Mouse (Mus musculus): Measurements from ENCODE around the gene Slc5a12. TPM values are rescaled to one million over a fixed set of nuclear protein-coding genes. Genes with fewer than 3 reads are reported as not detected.
A peak's percentile ranks its signal among the peaks of the same experiment; 100 is the strongest.

Gene Slc5a12
- not detected in 2 replicates for polyA plus RNA-seq (2015; fragmentation: Nextera tagmentation; extraction: Ambion mirVana)

DNA sequence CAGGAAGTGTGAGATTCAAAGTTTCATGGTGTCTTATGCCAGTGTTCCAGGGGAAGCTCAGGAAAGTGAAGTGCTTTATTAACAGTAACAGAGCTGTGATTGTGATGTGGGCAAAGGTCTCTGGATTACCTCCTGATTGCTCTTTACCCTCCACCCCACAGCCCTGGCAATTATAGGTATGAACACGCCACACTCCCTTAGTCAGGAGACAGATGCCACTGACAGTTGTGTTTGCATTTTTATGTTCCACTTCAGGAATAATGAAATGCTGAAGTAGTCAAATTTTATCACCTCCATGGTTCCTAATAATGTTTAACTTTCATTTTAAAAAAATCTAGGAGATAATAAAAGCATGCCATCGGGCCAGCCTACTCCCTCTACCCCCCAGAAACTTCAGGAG, at the start of gene Slc5a12:
TSS of gene Slc5a12 (plus strand) at position 367 of the 400 bp plus-strand sequence.
- no peak within 1 kb of the TSS for H3K4me2 ChIP-seq (ENCODE audit: low read length)

DNA sequence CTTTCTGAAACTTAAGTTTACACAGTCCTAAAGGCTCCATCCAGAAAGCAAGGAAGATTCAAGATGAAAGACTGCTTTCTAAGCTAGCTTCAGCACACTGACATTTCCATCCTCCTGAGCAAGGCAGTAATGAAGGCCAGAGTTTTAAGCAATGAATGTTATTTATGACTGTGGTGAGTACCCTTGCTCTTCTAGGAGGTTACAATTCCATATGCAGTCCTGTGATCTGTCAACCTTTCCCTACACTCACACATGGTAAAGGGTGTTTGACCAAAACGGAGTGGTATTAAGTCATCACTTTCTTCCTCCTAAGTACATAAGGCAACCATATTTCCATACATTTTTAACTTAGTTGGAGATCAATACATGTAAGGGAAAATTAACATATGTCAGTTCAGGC, 41.0 kb upstream of the Slc5a12 start:
- Histone ChIP-seq H3K27ac (ENCODE audit: low read length) (no peak overlapping the region), H3K9ac (replicated peaks; ENCODE audit: low read depth, low read length) (no peak overlapping the region), H3K4me3 (replicated peaks; ENCODE audit: low read length) (no peak overlapping the region), H3K4me2 (ENCODE audit: low read length) (no peak overlapping the region), H3K27me3 (replicated peaks; ENCODE audit: control insufficient read depth, insufficient read depth, low read length) (no peaks in the 10 kb centered on the region), H3K36me3 (ENCODE audit: control insufficient read depth, insufficient read depth) (no peaks in the 10 kb centered on the region), H3K9me3 (ENCODE audit: control insufficient read depth, low read length) (no peaks in the 10 kb centered on the region), H3K4me1 (replicated peaks; ENCODE audit: control insufficient read depth, insufficient read depth, low read length) (no peaks in the 10 kb centered on the region)
- 91% methylated on average over 1 of the region's 1 CpGs for WGBS
- no peak for ATAC-seq

More for the DNA sequence above, at the start of gene Slc5a12:
- no peak for ATAC-seq
- no peaks in the 10 kb centered on the region for H3K36me3 ChIP-seq (ENCODE audit: control insufficient read depth, insufficient read depth)
- H3K9ac ChIP-seq (replicated peaks; ENCODE audit: low read depth, low read length) = no peak within 1 kb of the TSS
- H3K4me1 ChIP-seq (replicated peaks; ENCODE audit: control insufficient read depth, insufficient read depth, low read length) = no peaks in the 10 kb centered on the region
- no peaks in the 10 kb centered on the region for H3K27me3 ChIP-seq (replicated peaks; ENCODE audit: control insufficient read depth, insufficient read depth, low read length)
- no peak within 1 kb of the TSS for H3K4me3 ChIP-seq (replicated peaks; ENCODE audit: low read length)
- no peak within 1 kb of the TSS for H3K27ac ChIP-seq (ENCODE audit: low read length)
- no peaks in the 10 kb centered on the region for H3K9me3 ChIP-seq (ENCODE audit: control insufficient read depth, low read length)
- 78% methylated on average over 2 of the region's 2 CpGs for WGBS

DNA sequence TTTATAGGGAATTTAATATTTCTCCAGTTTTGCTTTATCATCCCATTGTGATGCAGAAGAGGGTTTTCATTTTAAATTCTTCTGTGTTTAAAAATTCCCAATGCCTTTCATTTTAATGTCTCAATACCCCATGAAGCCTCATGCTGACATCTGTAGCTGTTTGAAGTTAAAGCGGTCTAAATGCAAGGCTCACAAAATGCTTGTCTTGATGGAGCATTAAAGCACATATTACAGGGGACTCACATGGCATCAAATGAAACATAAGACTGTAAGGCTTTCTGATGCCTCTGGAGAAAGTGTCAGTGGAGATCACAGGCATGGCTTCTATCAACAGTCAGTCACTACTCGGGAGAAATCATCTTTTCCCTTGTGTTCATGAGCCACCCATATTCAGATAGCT, 34.5 kb upstream of the Slc5a12 start:
- Histone ChIP-seq H3K4me1 (replicated peaks; ENCODE audit: control insufficient read depth, insufficient read depth, low read length) (no peaks in the 10 kb centered on the region), H3K27ac (ENCODE audit: low read length) (no peak overlapping the region), H3K9ac (replicated peaks; ENCODE audit: low read depth, low read length) (no peak overlapping the region), H3K27me3 (replicated peaks; ENCODE audit: control insufficient read depth, insufficient read depth, low read length) (no peaks in the 10 kb centered on the region), H3K4me2 (ENCODE audit: low read length) (no peak overlapping the region), H3K9me3 (ENCODE audit: control insufficient read depth, low read length) (no peaks in the 10 kb centered on the region), H3K4me3 (replicated peaks; ENCODE audit: low read length) (no peak overlapping the region), H3K36me3 (ENCODE audit: control insufficient read depth, insufficient read depth) (no peaks in the 10 kb centered on the region)
- no peak for ATAC-seq
- WGBS = 79% methylated on average over 2 of the region's 2 CpGs

DNA sequence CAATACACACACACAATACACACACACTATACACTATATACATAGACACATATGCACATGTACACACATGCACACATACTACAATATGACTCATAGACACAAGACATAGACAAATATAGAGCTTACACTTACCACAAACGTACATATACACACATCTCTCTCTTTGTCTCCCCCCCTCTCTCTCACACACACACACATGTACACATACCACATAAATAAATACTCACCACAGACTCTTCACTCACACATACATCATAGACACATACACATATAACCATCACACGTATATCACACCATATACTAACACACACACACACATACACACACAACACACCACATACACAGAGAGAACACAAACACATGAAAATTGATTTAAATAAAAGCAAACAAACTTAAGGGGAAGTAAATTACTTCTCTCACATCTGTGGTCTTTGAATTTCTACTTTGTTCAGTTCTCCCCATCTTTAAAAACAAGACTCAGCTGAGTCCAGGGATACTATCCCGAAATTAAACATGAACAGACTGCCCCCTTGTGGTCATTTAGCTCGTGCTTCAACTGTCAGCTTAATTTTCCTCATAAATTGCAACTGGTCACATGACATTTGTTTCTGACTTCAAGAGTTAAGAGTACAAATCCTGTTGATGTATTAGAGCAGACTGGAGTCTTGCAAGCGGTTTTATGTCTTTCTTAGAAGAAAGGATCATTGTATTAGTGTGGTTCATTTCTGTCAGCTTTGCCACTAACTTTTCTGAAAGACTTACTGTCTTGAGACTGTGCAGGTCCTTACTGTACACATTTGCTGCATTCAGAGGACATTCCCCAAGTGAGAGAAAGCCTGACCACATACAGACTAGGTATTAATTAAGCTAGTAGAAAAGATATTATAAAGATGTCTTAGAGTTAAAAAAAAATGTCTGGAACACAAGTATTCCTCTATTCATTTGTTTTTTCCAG, 32.1 kb upstream of the Slc5a12 start:
- H3K36me3 ChIP-seq (ENCODE audit: control insufficient read depth, insufficient read depth) = no peaks in the 10 kb centered on the region
- H3K27me3 ChIP-seq (replicated peaks; ENCODE audit: control insufficient read depth, insufficient read depth, low read length) = no peaks in the 10 kb centered on the region
- WGBS = 38% methylated on average over 5 of the region's 5 CpGs
- H3K9me3 ChIP-seq (ENCODE audit: control insufficient read depth, low read length) = no peaks in the 10 kb centered on the region
- no peak overlapping the region for H3K27ac ChIP-seq (ENCODE audit: low read length)
- no peak overlapping the region for H3K9ac ChIP-seq (replicated peaks; ENCODE audit: low read depth, low read length)
- ATAC-seq = peak; percentile 91
- H3K4me2 ChIP-seq (ENCODE audit: low read length) = no peak overlapping the region
- no peak overlapping the region for H3K4me3 ChIP-seq (replicated peaks; ENCODE audit: low read length)
- H3K4me1 ChIP-seq (replicated peaks; ENCODE audit: control insufficient read depth, insufficient read depth, low read length) = no peaks in the 10 kb centered on the region

DNA sequence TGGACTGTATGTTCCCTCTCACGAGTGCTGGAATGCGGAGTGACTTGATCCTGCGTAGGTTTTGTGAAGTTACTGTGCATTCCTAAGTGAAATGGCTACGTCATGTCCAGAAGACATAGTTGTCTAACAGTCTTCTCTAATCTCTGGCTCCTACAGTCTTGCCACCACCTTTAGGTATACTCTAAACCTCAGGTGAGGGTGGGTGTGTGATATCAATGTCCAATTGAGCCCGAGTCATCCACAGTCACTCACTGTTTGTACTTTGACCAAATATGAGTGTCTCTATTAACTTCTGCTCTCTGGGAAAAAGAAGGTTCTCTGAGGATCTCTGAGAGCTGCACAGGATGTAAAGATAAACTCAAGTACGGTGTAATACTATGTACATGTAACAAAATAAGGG, 10.4 kb upstream of the Slc5a12 start:
- WGBS = 91% methylated on average over 6 of the region's 6 CpGs
- H3K4me2 ChIP-seq (ENCODE audit: low read length) = no peak overlapping the region
- no peak overlapping the region for H3K9ac ChIP-seq (replicated peaks; ENCODE audit: low read depth, low read length)
- no peak overlapping the region for H3K27ac ChIP-seq (ENCODE audit: low read length)
- H3K4me1 ChIP-seq (replicated peaks; ENCODE audit: control insufficient read depth, insufficient read depth, low read length) = no peaks in the 10 kb centered on the region
- no peaks in the 10 kb centered on the region for H3K27me3 ChIP-seq (replicated peaks; ENCODE audit: control insufficient read depth, insufficient read depth, low read length)
- ATAC-seq = no peak
- H3K36me3 ChIP-seq (ENCODE audit: control insufficient read depth, insufficient read depth) = no peaks in the 10 kb centered on the region
- H3K4me3 ChIP-seq (replicated peaks; ENCODE audit: low read length) = no peak overlapping the region
- no peaks in the 10 kb centered on the region for H3K9me3 ChIP-seq (ENCODE audit: control insufficient read depth, low read length)

DNA sequence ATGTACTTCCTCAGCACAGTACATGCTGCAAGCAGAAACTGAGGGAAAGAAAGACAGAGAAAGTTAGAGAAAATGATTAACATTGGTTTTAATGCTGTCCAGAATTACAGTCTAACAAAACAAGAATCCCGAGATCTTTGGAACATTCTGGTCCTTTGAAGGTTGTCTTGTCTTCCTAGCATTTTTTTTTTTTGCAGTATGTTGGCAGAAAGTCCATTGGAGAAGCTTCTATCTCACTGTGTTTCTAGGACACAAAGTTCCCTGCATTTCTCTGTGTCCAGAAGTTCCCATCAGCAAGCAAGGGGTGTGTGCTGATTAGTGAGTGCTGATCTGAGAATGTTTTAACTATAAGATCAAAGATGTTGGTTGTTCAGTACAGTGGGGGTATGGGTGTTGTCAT, 7.1 kb upstream of the Slc5a12 start:
- 82% methylated on average over 1 of the region's 1 CpGs for WGBS
- H3K27me3 ChIP-seq (replicated peaks; ENCODE audit: control insufficient read depth, insufficient read depth, low read length) = no peaks in the 10 kb centered on the region
- no peak overlapping the region for H3K27ac ChIP-seq (ENCODE audit: low read length)
- H3K4me2 ChIP-seq (ENCODE audit: low read length) = no peak overlapping the region
- H3K4me3 ChIP-seq (replicated peaks; ENCODE audit: low read length) = no peak overlapping the region
- no peak overlapping the region for H3K9ac ChIP-seq (replicated peaks; ENCODE audit: low read depth, low read length)
- H3K36me3 ChIP-seq (ENCODE audit: control insufficient read depth, insufficient read depth) = no peaks in the 10 kb centered on the region
- no peaks in the 10 kb centered on the region for H3K4me1 ChIP-seq (replicated peaks; ENCODE audit: control insufficient read depth, insufficient read depth, low read length)
- no peak for ATAC-seq
- no peaks in the 10 kb centered on the region for H3K9me3 ChIP-seq (ENCODE audit: control insufficient read depth, low read length)

DNA sequence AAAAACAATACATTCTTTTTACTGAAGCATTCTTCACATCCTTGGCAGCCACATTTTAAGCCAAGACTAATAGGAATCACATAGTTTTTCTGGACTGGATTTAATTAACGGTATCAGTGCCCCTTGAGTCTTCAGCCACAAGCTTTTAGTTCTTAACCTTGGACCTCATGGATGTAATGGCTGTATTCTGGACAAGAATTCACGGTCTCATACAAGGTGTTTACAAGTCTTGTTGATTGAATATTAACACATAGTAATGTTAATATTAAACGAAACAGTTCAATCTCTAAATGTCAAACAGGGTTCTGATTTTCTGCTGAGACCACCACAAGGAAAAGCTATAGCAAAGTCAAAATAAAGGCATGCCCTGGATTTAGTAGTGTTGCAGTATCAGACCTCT, 4.8 kb upstream of the Slc5a12 start:
- no peaks in the 10 kb centered on the region for H3K27me3 ChIP-seq (replicated peaks; ENCODE audit: control insufficient read depth, insufficient read depth, low read length)
- H3K36me3 ChIP-seq (ENCODE audit: control insufficient read depth, insufficient read depth) = no peaks in the 10 kb centered on the region
- no peak for ATAC-seq
- no peak overlapping the region for H3K27ac ChIP-seq (ENCODE audit: low read length)
- no peak overlapping the region for H3K9ac ChIP-seq (replicated peaks; ENCODE audit: low read depth, low read length)
- no peaks in the 10 kb centered on the region for H3K4me1 ChIP-seq (replicated peaks; ENCODE audit: control insufficient read depth, insufficient read depth, low read length)
- no peak overlapping the region for H3K4me2 ChIP-seq (ENCODE audit: low read length)
- WGBS = 86% methylated on average over 3 of the region's 3 CpGs
- H3K4me3 ChIP-seq (replicated peaks; ENCODE audit: low read length) = no peak overlapping the region
- H3K9me3 ChIP-seq (ENCODE audit: control insufficient read depth, low read length) = no peaks in the 10 kb centered on the region

DNA sequence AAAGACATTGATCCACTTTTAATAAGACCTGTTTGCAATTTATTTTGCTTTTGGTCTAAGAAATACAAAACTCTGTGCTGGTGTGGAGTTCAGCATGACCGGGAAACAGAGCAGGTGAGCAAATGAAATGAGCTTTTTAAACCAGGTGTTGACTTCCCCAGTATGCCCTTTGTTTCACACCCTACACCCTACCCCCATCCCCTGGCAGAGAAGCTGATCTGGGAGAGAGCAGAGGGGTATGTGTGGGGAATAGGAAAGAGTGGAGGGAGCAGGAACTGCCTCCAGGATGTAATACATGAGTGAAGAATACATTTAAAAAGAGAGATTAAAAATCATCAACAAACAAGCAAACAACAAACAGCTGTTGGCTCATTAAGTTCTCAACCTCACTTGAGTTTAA, 47.3 kb downstream of the Slc5a12 start:
- no peak overlapping the region for H3K4me2 ChIP-seq (ENCODE audit: low read length)
- H3K9ac ChIP-seq (replicated peaks; ENCODE audit: low read depth, low read length) = no peak overlapping the region
- no peaks in the 10 kb centered on the region for H3K4me1 ChIP-seq (replicated peaks; ENCODE audit: control insufficient read depth, insufficient read depth, low read length)
- no peaks in the 10 kb centered on the region for H3K9me3 ChIP-seq (ENCODE audit: control insufficient read depth, low read length)
- ATAC-seq = no peak
- no peaks in the 10 kb centered on the region for H3K27me3 ChIP-seq (replicated peaks; ENCODE audit: control insufficient read depth, insufficient read depth, low read length)
- H3K36me3 ChIP-seq (ENCODE audit: control insufficient read depth, insufficient read depth) = no peaks in the 10 kb centered on the region
- no peak overlapping the region for H3K27ac ChIP-seq (ENCODE audit: low read length)
- WGBS = 67% methylated on average over 1 of the region's 1 CpGs
- no peak overlapping the region for H3K4me3 ChIP-seq (replicated peaks; ENCODE audit: low read length)

DNA sequence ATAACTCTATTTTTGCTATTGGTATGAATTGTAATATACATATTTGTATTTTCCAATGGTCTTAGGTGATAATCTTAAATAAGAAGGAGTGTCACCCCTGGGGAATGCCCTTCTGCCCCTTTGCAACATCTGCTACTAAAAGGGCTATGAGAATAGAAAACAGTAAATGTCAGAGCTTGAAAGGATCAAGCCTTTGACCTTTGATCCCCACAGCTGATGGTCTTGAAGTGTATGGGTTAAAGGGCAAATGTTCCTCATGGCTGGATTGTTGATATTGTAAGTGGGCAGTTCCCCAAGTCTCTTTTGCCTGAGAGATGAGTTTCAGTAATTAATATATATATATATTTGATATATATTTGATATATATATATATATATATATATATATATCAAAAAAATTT, 47.7 kb downstream of the Slc5a12 start:
- Histone ChIP-seq H3K36me3 (ENCODE audit: control insufficient read depth, insufficient read depth) (no peaks in the 10 kb centered on the region), H3K9ac (replicated peaks; ENCODE audit: low read depth, low read length) (no peak overlapping the region), H3K27me3 (replicated peaks; ENCODE audit: control insufficient read depth, insufficient read depth, low read length) (no peaks in the 10 kb centered on the region), H3K4me2 (ENCODE audit: low read length) (no peak overlapping the region), H3K4me1 (replicated peaks; ENCODE audit: control insufficient read depth, insufficient read depth, low read length) (no peaks in the 10 kb centered on the region), H3K9me3 (ENCODE audit: control insufficient read depth, low read length) (no peaks in the 10 kb centered on the region), H3K27ac (ENCODE audit: low read length) (no peak overlapping the region), H3K4me3 (replicated peaks; ENCODE audit: low read length) (no peak overlapping the region)
- ATAC-seq = no peak

Data from forebrain, embryonic 16.5 days (tissue).